Mouse (Mus musculus) G1E (cell line): ENCODE results near the gene Plekhh1. TPM values are rescaled to one million over a fixed set of nuclear protein-coding genes. Genes with fewer than 3 reads are reported as not detected.

ENCODE experiments used
- ATAC-seq: 2 replicates; pipeline ENCODE4 v1.8.0; 2016; ENCODE audit warnings: mild to moderate bottlenecking; ENCODE audit not compliant: insufficient number of reproducible peaks, poor library complexity, low FRiP score, severe bottlenecking; ENCODE audit errors: extremely low read depth
- DNase-seq: peaks from one replicate; pipeline ENCODE4 v3.0.0; 2012; ENCODE audit warnings: low spot score
- H3K27me3 ChIP-seq: 2 replicates; pipeline ENCODE4 v1.6.1; 2012; ENCODE audit warnings: mild to moderate bottlenecking, low read length, inconsistent platforms; ENCODE audit not compliant: insufficient read depth
- H3K36me3 ChIP-seq: replicated peaks from 2 replicates; pipeline ENCODE3; 2012; ENCODE audit warnings: mild to moderate bottlenecking, inconsistent platforms
- H3K4me1 ChIP-seq: 2 replicates; pipeline ENCODE4 v1.6.1; 2012; ENCODE audit warnings: low read depth, low read length, inconsistent platforms, mixed read lengths; ENCODE audit not compliant: insufficient read depth
- H3K4me3 ChIP-seq: 2 replicates; pipeline ENCODE4 v1.5.1; 2012; ENCODE audit warnings: low read depth, mild to moderate bottlenecking, inconsistent platforms, low read length, moderate library complexity, mixed read lengths
- H3K9me3 ChIP-seq: replicated peaks from 2 replicates; pipeline ENCODE4 v1.6.1; 2012; ENCODE audit warnings: inconsistent platforms
- CTCF ChIP-seq: IDR thresholded peaks from 2 replicates; pipeline ENCODE4 v1.5.1; 2012; ENCODE audit warnings: low read depth, low read length, inconsistent platforms, mixed read lengths
- GATA1 ChIP-seq: IDR thresholded peaks from 2 replicates; pipeline ENCODE4 v1.6.1; 2012; ENCODE audit warnings: borderline replicate concordance, low read length, inconsistent platforms, mixed read lengths
- GATA2 ChIP-seq: IDR thresholded peaks from 2 replicates; pipeline ENCODE4 v1.6.1; 2012; ENCODE audit warnings: low read depth, low read length, inconsistent platforms, borderline replicate concordance
- POLR2AphosphoS5 ChIP-seq: IDR thresholded peaks from 2 replicates; pipeline ENCODE4 v1.6.1; 2012; ENCODE audit warnings: low read depth, low read length, inconsistent platforms; ENCODE audit not compliant: insufficient replicate concordance
- TAL1 ChIP-seq: conservative IDR thresholded peaks from 2 replicates; pipeline ENCODE4 v1.6.1; 2012; ENCODE audit warnings: low read depth, low read length, inconsistent platforms, mixed read lengths
- polyA plus RNA-seq: library from polyadenylated mRNA; stranded (reverse); fragments of >175 nt; gene quantifications from 2 replicates; pipeline ENCODE4 v1.2.3, GENCODE M21; 2012
- total RNA-seq, 2 experiments: library from RNA; stranded (forward) in 1 of 2; stranded (reverse) in 1 of 2; fragments of 200-1000 nt in 1 of 2; fragments of >200 nt in 1 of 2; fragmentation: Nextera tagmentation in 1 of 2; gene quantifications; 2 replicates each; pipeline ENCODE4 v1.2.3; 2014 to 2017

The Plekhh1 gene
- total and polyA plus RNA-seq, 3 experiments, result 0.02 to 0.44 TPM; not detected in 1

GRCm38 (mm10) chr12:79066431-79066830, 37.5 kb downstream of the Plekhh1 start:
- DNase-seq (no peak), ATAC-seq (no peak)
- H3K4me1 ChIP-seq, result peaks cover 2% of the 10 kb centered on the region; the same call in 1 of the 2 replicates
- H3K9me3 ChIP-seq, result no peaks in the 10 kb centered on the region
- H3K4me3 ChIP-seq, result no peak overlapping the region
- TF ChIP-seq CTCF (no peak), TAL1 (no peak), POLR2AphosphoS5 (no peak), GATA2 (no peak), GATA1 (no peak)
- peaks cover 9% of the 10 kb centered on the region for H3K36me3 ChIP-seq
- H3K27me3 ChIP-seq, result peaks cover 28% of the 10 kb centered on the region

GRCm38 (mm10) chr12:79067526-79067925, 38.6 kb downstream of the Plekhh1 start:
- peaks cover 2% of the 10 kb centered on the region; the same call in 1 of the 2 replicates for H3K4me1 ChIP-seq
- no peaks in the 10 kb centered on the region for H3K9me3 ChIP-seq
- ATAC-seq (no peak), DNase-seq (no peak)
- H3K27me3 ChIP-seq, result peaks cover 19% of the 10 kb centered on the region
- H3K4me3 ChIP-seq, result no peak overlapping the region
- no peak for TF ChIP-seq GATA2
- no peak for TF ChIP-seq TAL1
- TF ChIP-seq GATA1, result no peak
- no peak for TF ChIP-seq CTCF
- TF ChIP-seq POLR2AphosphoS5, result no peak
- H3K36me3 ChIP-seq, result peaks cover 12% of the 10 kb centered on the region

GRCm38 (mm10) chr12:79068306-79068705, 39.3 kb downstream of the Plekhh1 start:
- Histone ChIP-seq H3K9me3 (no peaks in the 10 kb centered on the region), H3K36me3 (peaks cover 20% of the 10 kb centered on the region), H3K4me3 (no peak overlapping the region), H3K27me3 (peaks cover 17% of the 10 kb centered on the region; the same call in 1 of the 2 replicates), H3K4me1 (peaks cover 2% of the 10 kb centered on the region; the same call in 1 of the 2 replicates)
- TF ChIP-seq GATA1 (no peak), TAL1 (no peak)
- ATAC-seq (no peak), DNase-seq (no peak)

GRCm38 (mm10) chr12:79069187-79069608, 40.2 kb downstream of the Plekhh1 start:
- TF ChIP-seq GATA1 (no peak), POLR2AphosphoS5 (no peak), GATA2 (no peak), CTCF (no peak)
- DNase-seq (no peak), ATAC-seq (no peak)
- Histone ChIP-seq H3K27me3 (peaks cover 9% of the 10 kb centered on the region; the same call in 1 of the 2 replicates), H3K4me3 (no peak overlapping the region), H3K36me3 (peaks cover 29% of the 10 kb centered on the region), H3K9me3 (no peaks in the 10 kb centered on the region), H3K4me1 (peaks cover 2% of the 10 kb centered on the region; the same call in 1 of the 2 replicates)

GRCm38 (mm10) chr12:79069916-79070315, 41.0 kb downstream of the Plekhh1 start:
- ATAC-seq, result no peak
- H3K4me3 ChIP-seq, result no peak overlapping the region
- peaks cover 3% of the 10 kb centered on the region; the same call in 1 of the 2 replicates for H3K27me3 ChIP-seq

GRCm38 (mm10) chr12:79070736-79071333, 41.9 kb downstream of the Plekhh1 start:
- DNase-seq, result no peak
- Histone ChIP-seq H3K9me3 (no peaks in the 10 kb centered on the region), H3K4me3 (no peak overlapping the region), H3K36me3 (peaks cover 44% of the 10 kb centered on the region), H3K27me3 (peaks cover 3% of the 10 kb centered on the region; the same call in 1 of the 2 replicates), H3K4me1 (peaks cover 2% of the 10 kb centered on the region; the same call in 1 of the 2 replicates)
- ATAC-seq, result no peak
- TF ChIP-seq POLR2AphosphoS5, result no peak
- no peak for TF ChIP-seq GATA2
- TF ChIP-seq TAL1, result no peak
- TF ChIP-seq CTCF, result no peak
- no peak for TF ChIP-seq GATA1

More at GRCm38 (mm10) chr12:79069916-79070315, 41.0 kb downstream of the Plekhh1 start:
- no peak for DNase-seq
- no peaks in the 10 kb centered on the region for H3K9me3 ChIP-seq
- H3K36me3 ChIP-seq, result peaks cover 35% of the 10 kb centered on the region
- peaks cover 2% of the 10 kb centered on the region; the same call in 1 of the 2 replicates for H3K4me1 ChIP-seq
- no peak for TF ChIP-seq GATA1
- no peak for TF ChIP-seq POLR2AphosphoS5
- TF ChIP-seq CTCF, result no peak
- TF ChIP-seq TAL1, result no peak
- no peak for TF ChIP-seq GATA2
